Mouse (Mus musculus) ovary, adult 18-20 months (tissue): ENCODE data around the gene Gm11037.

Source experiments
- DNase-seq: peaks from one replicate; pipeline ENCODE4 v3.0.0; 2022; ENCODE audit warnings: low spot score, mixed read lengths

The Gm11037 gene

GRCm38 (mm10) chr2:131128636-131129157 is 4.6 kb upstream of the Gm11037 start:
- no peak for DNase-seq

GRCm38 (mm10) chr2:131129836-131130235 is 3.5 kb upstream of the Gm11037 start:
- DNase-seq, result no peak

- no peak for DNase-seq
Measured at GRCm38 (mm10) chr2:131130849-131131248, 2.4 kb upstream of the Gm11037 start.

- no peak for DNase-seq
Measured at GRCm38 (mm10) chr2:131132111-131132888, 997 bp upstream of the Gm11037 start.

- no peak for DNase-seq
Measured at GRCm38 (mm10) chr2:131134381-131134780, 1.1 kb downstream of the Gm11037 start.

GRCm38 (mm10) chr2:131134826-131135400 is 1.6 kb downstream of the Gm11037 start:
- no peak for DNase-seq

GRCm38 (mm10) chr2:131135521-131136139 is 2.3 kb downstream of the Gm11037 start:
- no peak for DNase-seq

- no peak for DNase-seq
Measured at GRCm38 (mm10) chr2:131138296-131138695, 5.0 kb downstream of the Gm11037 start.

- DNase-seq, result no peak
Measured at GRCm38 (mm10) chr2:131138760-131139159, 5.5 kb downstream of the Gm11037 start.

GRCm38 (mm10) chr2:131139287-131139686 is 6.0 kb downstream of the Gm11037 start:
- no peak for DNase-seq

GRCm38 (mm10) chr2:131139886-131140532 is 6.7 kb downstream of the Gm11037 start:
- DNase-seq, result no peak

GRCm38 (mm10) chr2:131140533-131140905 is 7.2 kb downstream of the Gm11037 start:
- DNase-seq, result no peak

- DNase-seq, result peak; percentile 28
Measured at GRCm38 (mm10) chr2:131141336-131141986, 8.2 kb downstream of the Gm11037 start.

- DNase-seq, result peak; percentile 60
Measured at GRCm38 (mm10) chr2:131142592-131142991, 9.3 kb downstream of the Gm11037 start.

- DNase-seq, result no peak
Measured at GRCm38 (mm10) chr2:131143007-131143780, 9.9 kb downstream of the Gm11037 start.

GRCm38 (mm10) chr2:131145121-131145520 is 11.8 kb downstream of the Gm11037 start:
- no peak for DNase-seq

- no peak for DNase-seq
Measured at GRCm38 (mm10) chr2:131145536-131145935, 12.2 kb downstream of the Gm11037 start.

- no peak for DNase-seq
Measured at GRCm38 (mm10) chr2:131146193-131147042, 13.1 kb downstream of the Gm11037 start.

GRCm38 (mm10) chr2:131147043-131147365 is 13.7 kb downstream of the Gm11037 start:
- DNase-seq, result no peak
